Mouse (Mus musculus): ENCODE results near the gene Zfp598. TPM values are rescaled to one million over a fixed set of nuclear protein-coding genes. Genes with fewer than 3 reads are reported as not detected.

Zfp598 gene
- polyA plus RNA-seq, 1 experiment, result not detected

- TF ChIP-seq POLR2A (IDR thresholded peaks at IDR 0.05; ENCODE audit: insufficient read depth, low read depth, low read length), result no peak
- no peak for TF ChIP-seq CTCF (IDR thresholded peaks at IDR 0.05; ENCODE audit: insufficient read depth, low read depth, low read length)
- Histone ChIP-seq H3K27ac (ENCODE audit: insufficient read depth, low read depth, low read length) (no peak overlapping the region), H3K4me1 (ENCODE audit: control insufficient read depth, insufficient read depth, low read length) (peaks cover 26% of the 10 kb centered on the region), H3K4me3 (ENCODE audit: insufficient read depth, low read depth, low read length) (no peak overlapping the region)
- 68% methylated on average over 5 of the region's 5 CpGs for WGBS
Measured at GRCm38 (mm10) chr17:24671346-24671745, 1.9 kb downstream of the Zfp598 start.

- 32% methylated on average over 5 of the region's 5 CpGs for WGBS
- TF ChIP-seq POLR2A (IDR thresholded peaks at IDR 0.05; ENCODE audit: insufficient read depth, low read depth, low read length) (no peak), CTCF (IDR thresholded peaks at IDR 0.05; ENCODE audit: insufficient read depth, low read depth, low read length) (no peak)
- H3K27ac ChIP-seq (ENCODE audit: insufficient read depth, low read depth, low read length), result no peak overlapping the region
- H3K4me1 ChIP-seq (ENCODE audit: control insufficient read depth, insufficient read depth, low read length), result peaks cover 26% of the 10 kb centered on the region
- no peak overlapping the region for H3K4me3 ChIP-seq (ENCODE audit: insufficient read depth, low read depth, low read length)
Measured at GRCm38 (mm10) chr17:24672141-24672540, 2.7 kb downstream of the Zfp598 start.

GRCm38 (mm10) chr17:24674277-24674676, 4.8 kb downstream of the Zfp598 start:
- WGBS, result 53% methylated on average over 7 of the region's 7 CpGs
- no peak overlapping the region for H3K27ac ChIP-seq (ENCODE audit: insufficient read depth, low read depth, low read length)
- peaks cover 26% of the 10 kb centered on the region for H3K4me1 ChIP-seq (ENCODE audit: control insufficient read depth, insufficient read depth, low read length)
- TF ChIP-seq POLR2A (IDR thresholded peaks at IDR 0.05; ENCODE audit: insufficient read depth, low read depth, low read length) (no peak), CTCF (IDR thresholded peaks at IDR 0.05; ENCODE audit: insufficient read depth, low read depth, low read length) (no peak)
- H3K4me3 ChIP-seq (ENCODE audit: insufficient read depth, low read depth, low read length), result no peak overlapping the region

- TF ChIP-seq CTCF (IDR thresholded peaks at IDR 0.05; ENCODE audit: insufficient read depth, low read depth, low read length) (no peak; the same call in 1 of the 2 replicates), POLR2A (IDR thresholded peaks at IDR 0.05; ENCODE audit: insufficient read depth, low read depth, low read length) (no peak)
- WGBS, result 37% methylated on average over 2 of the region's 2 CpGs
- H3K4me1 ChIP-seq (ENCODE audit: control insufficient read depth, insufficient read depth, low read length), result peaks cover 24% of the 10 kb centered on the region
- H3K4me3 ChIP-seq (ENCODE audit: insufficient read depth, low read depth, low read length), result no peak overlapping the region
- no peak overlapping the region for H3K27ac ChIP-seq (ENCODE audit: insufficient read depth, low read depth, low read length)
Measured at GRCm38 (mm10) chr17:24676187-24676586, 6.7 kb downstream of the Zfp598 start.

GRCm38 (mm10) chr17:24676877-24677276, 7.4 kb downstream of the Zfp598 start:
- no peak overlapping the region for H3K27ac ChIP-seq (ENCODE audit: insufficient read depth, low read depth, low read length)
- H3K4me1 ChIP-seq (ENCODE audit: control insufficient read depth, insufficient read depth, low read length), result peaks cover 21% of the 10 kb centered on the region
- no peak overlapping the region for H3K4me3 ChIP-seq (ENCODE audit: insufficient read depth, low read depth, low read length)
- 94% methylated on average over 5 of the region's 5 CpGs for WGBS
- TF ChIP-seq POLR2A (IDR thresholded peaks at IDR 0.05; ENCODE audit: insufficient read depth, low read depth, low read length) (no peak), CTCF (IDR thresholded peaks at IDR 0.05; ENCODE audit: insufficient read depth, low read depth, low read length) (no peak)

- 93% methylated on average over 24 of the region's 24 CpGs for WGBS
- Histone ChIP-seq H3K4me3 (ENCODE audit: insufficient read depth, low read depth, low read length) (no peak overlapping the region), H3K4me1 (ENCODE audit: control insufficient read depth, insufficient read depth, low read length) (peaks cover 15% of the 10 kb centered on the region), H3K27ac (ENCODE audit: insufficient read depth, low read depth, low read length) (no peak overlapping the region)
- no peak for TF ChIP-seq CTCF (IDR thresholded peaks at IDR 0.05; ENCODE audit: insufficient read depth, low read depth, low read length)
Measured at GRCm38 (mm10) chr17:24677500-24678080, 8.1 kb downstream of the Zfp598 start.

GRCm38 (mm10) chr17:24686514-24686913, 17.0 kb downstream of the Zfp598 start:
- no peak overlapping the region for H3K4me3 ChIP-seq (ENCODE audit: insufficient read depth, low read depth, low read length)
- H3K27ac ChIP-seq (ENCODE audit: insufficient read depth, low read depth, low read length), result no peak overlapping the region
- TF ChIP-seq POLR2A (IDR thresholded peaks at IDR 0.05; ENCODE audit: insufficient read depth, low read depth, low read length) (no peak), CTCF (IDR thresholded peaks at IDR 0.05; ENCODE audit: insufficient read depth, low read depth, low read length) (no peak)
- peaks cover 25% of the 10 kb centered on the region for H3K4me1 ChIP-seq (ENCODE audit: control insufficient read depth, insufficient read depth, low read length)
- WGBS, result 54% methylated on average over 16 of the region's 16 CpGs

- peak overlapping the region; percentile 40 for H3K4me3 ChIP-seq (ENCODE audit: insufficient read depth, low read depth, low read length)
- TF ChIP-seq CTCF (IDR thresholded peaks at IDR 0.05; ENCODE audit: insufficient read depth, low read depth, low read length) (no peak), POLR2A (IDR thresholded peaks at IDR 0.05; ENCODE audit: insufficient read depth, low read depth, low read length) (no peak)
- WGBS, result 11% methylated on average over 25 of the region's 25 CpGs
- H3K4me1 ChIP-seq (ENCODE audit: control insufficient read depth, insufficient read depth, low read length), result peaks cover 25% of the 10 kb centered on the region
- H3K27ac ChIP-seq (ENCODE audit: insufficient read depth, low read depth, low read length), result no peak overlapping the region
Measured at GRCm38 (mm10) chr17:24687146-24687595, 17.7 kb downstream of the Zfp598 start.

- no peak for TF ChIP-seq CTCF (IDR thresholded peaks at IDR 0.05; ENCODE audit: insufficient read depth, low read depth, low read length)
- no peak for TF ChIP-seq POLR2A (IDR thresholded peaks at IDR 0.05; ENCODE audit: insufficient read depth, low read depth, low read length)
- Histone ChIP-seq H3K4me1 (ENCODE audit: control insufficient read depth, insufficient read depth, low read length) (peaks cover 25% of the 10 kb centered on the region), H3K27ac (ENCODE audit: insufficient read depth, low read depth, low read length) (no peak overlapping the region), H3K4me3 (ENCODE audit: insufficient read depth, low read depth, low read length) (peak overlapping the region; percentile 40)
- 25% methylated on average over 23 of the region's 23 CpGs for WGBS
Measured at GRCm38 (mm10) chr17:24687599-24687998, 18.1 kb downstream of the Zfp598 start.

Data from olfactory bulb, adult 2 months (tissue).